Mouse (Mus musculus): ENCODE measurements at regions not wholly inside any gene's neighbourhood (a gene's known extent, or its start where the extent isn't known, plus 50 kb on each side); places are given as distances from the start of the nearest gene placed in this dataset.

DNA sequence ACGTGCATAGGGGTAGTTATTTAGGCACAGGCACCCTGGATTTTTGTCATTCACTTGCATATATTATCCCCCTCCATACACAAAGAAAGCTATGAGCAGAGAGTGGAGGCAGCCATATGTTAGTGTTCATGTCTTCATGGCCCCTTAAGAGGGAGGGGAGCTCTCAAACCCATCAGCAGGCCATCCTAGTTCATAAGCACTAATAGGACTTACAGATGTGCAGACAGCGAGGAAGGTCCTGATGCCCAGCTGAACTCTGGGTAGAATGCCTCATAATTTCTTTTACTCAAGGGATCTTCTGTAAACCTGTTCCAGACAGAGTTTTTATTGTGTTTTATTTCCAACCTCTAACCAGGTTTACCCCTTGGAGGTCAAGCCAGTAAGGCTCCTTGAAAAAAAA is 356.3 kb upstream of the Ubash3b start:
- no peak for DNase-seq (ENCODE audit: extremely low spot score in 1 of 2, low spot score in 1 of 2)

DNA sequence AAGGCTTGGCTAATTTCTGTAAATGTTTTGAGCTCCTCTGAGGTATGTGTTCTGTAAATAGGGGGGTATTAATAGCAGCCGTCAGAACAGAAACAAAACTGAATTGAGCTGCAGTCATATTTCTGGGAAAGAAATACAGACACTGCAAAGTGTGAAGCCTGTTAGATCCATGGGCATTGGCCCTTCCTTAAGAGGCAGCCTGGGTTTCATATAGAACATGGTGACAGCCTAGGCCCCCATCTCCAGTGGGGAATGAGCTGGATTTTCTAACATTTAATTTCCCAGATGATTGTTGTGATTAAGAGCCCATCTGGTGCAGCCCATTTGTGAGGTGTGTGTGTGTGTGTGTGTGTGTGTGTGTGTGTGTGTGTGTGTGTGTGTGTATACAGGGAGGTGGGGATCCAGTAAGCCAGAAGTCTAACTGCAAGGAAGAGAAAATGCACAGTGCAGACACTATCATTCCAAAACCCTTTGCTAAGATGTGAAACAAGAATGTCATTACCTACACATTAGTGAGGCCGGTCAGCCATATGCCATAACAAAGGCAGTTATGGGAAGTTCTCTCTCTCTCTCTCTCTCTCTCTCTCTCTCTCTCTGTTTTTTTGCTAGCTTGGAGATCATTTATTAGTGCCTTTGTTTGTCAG is 355.7 kb upstream of the Ubash3b start:
- no peak for DNase-seq (ENCODE audit: extremely low spot score in 1 of 2, low spot score in 1 of 2)

DNA sequence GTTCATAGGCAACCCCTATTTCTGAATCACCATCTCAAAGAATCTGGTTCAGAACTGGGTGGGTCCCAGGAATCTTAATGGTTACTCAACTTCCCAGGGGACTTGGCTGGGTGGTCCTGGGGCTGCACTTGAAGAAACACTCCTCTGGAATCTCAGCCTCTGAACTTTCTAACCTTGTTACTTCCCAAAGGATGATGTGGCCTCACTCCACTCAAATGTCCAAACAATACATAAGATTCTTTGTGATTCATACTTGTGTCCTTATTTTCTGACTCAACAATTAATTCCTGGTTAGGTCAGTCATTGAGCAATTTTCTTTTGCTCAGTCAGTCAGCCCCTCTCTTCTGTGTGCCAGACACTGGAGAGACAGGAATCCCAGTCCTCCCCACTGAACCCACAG is 353.7 kb upstream of the Ubash3b start:
- DNase-seq (ENCODE audit: extremely low spot score in 1 of 2, low spot score in 1 of 2): no peak

DNA sequence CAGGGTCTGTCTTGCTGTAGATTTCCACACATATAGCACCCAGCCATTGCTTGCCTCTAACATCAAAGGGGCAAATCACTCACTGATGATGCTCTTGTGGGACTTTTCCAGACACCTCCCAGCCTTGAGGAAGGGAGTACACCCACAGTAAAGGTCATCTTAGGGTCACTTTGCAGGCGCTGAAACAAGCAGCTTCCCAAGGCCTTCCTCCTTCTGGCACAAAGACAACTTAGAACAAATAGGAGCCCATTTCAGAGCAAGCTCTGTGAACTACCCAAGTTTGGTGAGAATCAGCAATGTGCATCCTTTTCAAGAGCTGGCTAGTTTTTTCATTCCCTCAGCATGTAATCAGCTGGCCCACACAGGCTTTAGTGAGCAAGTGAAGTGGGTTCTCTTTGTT is 352.2 kb upstream of the Ubash3b start:
- no peak for DNase-seq (ENCODE audit: extremely low spot score in 1 of 2, low spot score in 1 of 2)

DNA sequence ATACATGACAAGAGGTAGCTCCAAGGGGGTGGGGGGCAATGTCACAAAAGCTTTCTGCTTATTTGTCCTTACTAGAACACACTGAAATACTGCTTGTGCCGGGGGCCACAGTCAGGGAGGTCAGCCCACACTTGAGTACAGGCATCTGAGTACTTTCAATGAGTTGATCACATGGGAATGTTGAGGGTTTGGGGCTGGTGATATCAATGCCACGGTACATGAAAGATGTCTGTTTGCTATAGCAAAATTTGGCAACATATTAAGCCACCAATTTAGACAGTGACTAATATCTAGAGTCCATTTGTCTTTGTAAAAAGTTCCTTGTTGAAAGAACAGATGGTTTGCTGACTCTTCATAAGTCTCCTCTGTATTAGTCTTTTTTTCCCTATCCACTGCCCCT is 348.1 kb upstream of the Ubash3b start:
- no peak for DNase-seq (ENCODE audit: extremely low spot score in 1 of 2, low spot score in 1 of 2)

DNA sequence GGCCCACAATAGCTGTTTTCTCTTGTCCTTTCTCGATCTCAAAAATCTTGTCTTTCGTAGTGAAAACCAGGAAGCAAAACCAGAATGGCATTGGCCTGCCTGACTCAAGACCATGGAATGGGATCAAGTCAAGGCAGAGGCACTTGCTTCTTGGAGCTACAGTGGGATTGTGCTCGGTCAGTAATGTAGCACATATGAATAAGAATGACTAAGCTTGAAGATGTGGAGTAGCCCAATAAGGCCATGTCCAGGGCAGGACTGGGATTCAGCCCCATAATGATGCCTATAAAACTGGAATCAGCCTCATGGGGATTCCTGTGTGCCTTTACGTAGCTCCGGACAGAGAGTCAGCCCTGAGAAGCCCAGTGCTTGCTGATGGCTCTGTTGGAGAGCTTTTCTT is 347.2 kb upstream of the Ubash3b start:
- no peak for DNase-seq (ENCODE audit: extremely low spot score in 1 of 2, low spot score in 1 of 2)

DNA sequence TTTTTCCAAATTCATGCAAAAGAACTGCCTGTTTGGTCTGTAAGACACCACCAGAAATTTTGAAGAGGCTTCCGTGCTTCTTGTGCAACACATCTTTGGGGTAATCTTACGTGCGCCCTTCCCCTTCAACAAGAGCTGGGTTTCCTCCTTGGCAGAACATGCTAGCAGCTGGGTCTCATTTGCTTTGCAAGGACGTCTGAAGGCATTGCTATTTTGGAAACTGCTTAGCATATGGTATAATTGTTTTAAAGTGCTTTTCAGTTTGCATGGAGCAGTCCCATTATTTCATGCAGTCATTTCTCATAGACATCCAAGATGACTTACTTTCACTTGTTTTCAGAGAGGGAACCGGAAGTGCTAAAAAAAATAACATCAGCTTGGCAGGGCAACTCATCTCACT is 336.8 kb upstream of the Ubash3b start:
- DNase-seq (ENCODE audit: extremely low spot score in 1 of 2, low spot score in 1 of 2): peak; percentile 32 to 71

DNA sequence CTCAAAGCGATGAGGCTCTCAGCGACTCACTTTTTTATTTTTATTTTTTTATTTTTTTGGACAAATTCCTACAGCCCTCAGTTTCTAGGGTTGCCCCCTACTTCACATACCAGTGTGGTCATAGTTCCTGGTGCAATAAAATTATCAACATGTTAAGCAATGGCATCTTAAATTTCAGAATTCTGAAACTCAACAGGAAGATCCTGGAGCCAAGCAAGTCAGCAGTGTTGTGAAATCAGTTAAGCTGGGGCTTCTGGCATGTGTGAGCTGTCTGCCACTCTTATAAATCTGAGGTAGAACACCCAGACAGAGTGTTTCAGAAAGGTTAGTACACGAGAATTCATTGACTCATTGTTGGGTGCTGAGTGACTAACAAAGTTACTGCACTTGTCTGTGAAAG is 328.6 kb upstream of the Ubash3b start:
- no peak for DNase-seq (ENCODE audit: extremely low spot score in 1 of 2, low spot score in 1 of 2)

DNA sequence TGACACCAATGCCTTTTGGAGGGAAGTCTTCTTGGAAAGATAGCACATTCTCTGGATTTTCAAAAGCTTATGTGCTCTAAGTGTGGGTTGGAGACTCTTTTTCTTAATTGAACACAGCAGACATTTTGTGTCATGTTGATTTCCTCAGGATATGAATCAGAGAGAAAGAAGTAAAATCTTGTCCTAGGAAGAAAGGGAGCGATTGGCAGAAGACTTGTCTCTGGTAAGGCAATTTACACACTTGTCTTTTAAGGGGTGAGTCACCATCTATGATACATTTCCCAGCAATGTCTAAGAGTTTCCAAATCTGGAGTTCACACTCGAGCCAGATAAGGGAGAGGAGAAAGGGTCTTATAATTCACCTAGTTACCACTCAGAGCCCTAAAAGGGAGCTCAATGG is 326.5 kb upstream of the Ubash3b start:
- DNase-seq (ENCODE audit: extremely low spot score in 1 of 2, low spot score in 1 of 2): no peak

DNA sequence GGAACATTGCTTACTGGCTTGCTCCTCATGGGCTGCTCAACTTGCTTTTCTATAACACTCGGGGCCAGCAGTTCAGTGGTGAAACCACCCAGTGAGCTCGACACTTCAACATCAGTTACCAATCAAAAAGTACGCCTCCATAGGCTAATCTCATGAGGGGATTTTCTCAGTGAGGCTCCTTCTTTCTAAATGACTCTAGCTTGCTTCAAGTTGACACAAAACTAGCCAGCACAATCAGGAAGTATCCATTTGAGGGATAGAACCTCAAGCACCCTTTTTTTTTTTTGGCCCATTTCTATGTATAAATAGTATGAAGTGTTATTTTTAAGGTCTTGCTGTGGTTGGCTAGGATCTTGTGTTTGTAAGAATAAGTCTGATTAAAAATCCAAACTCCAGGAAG is 321.7 kb upstream of the Ubash3b start:
- no peak for DNase-seq (ENCODE audit: extremely low spot score in 1 of 2, low spot score in 1 of 2)

DNA sequence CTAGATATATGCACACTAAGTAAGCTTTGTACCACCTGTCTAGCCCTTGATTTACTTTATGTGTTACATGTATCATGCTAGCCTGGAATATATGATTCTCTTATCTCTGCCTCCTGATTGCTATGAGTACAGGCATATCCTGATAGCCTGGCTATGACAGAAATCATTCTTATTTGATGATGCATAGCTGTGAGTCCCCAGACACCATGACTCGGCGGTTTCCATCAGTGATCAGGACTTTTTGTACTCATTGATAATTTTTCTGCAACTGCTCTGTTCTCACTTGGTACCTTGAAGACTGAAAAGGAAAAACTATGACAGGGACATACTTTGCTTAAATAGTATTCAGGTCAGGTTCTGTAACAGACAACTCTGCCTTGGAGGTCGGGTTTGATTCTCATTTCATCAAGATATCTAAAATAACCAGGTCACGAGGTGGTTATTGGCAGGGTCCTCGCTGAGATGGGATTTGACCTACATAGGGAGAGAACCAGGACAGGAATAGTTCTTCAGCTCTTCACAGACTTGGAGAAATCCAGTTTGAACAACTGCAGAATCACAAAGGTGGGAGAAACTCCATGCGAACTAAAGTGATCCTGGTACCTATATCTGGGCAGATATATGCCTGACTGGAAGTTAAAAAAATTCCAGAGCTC is 320.2 kb upstream of the Ubash3b start:
- no peak for DNase-seq (ENCODE audit: extremely low spot score in 1 of 2, low spot score in 1 of 2)

DNA sequence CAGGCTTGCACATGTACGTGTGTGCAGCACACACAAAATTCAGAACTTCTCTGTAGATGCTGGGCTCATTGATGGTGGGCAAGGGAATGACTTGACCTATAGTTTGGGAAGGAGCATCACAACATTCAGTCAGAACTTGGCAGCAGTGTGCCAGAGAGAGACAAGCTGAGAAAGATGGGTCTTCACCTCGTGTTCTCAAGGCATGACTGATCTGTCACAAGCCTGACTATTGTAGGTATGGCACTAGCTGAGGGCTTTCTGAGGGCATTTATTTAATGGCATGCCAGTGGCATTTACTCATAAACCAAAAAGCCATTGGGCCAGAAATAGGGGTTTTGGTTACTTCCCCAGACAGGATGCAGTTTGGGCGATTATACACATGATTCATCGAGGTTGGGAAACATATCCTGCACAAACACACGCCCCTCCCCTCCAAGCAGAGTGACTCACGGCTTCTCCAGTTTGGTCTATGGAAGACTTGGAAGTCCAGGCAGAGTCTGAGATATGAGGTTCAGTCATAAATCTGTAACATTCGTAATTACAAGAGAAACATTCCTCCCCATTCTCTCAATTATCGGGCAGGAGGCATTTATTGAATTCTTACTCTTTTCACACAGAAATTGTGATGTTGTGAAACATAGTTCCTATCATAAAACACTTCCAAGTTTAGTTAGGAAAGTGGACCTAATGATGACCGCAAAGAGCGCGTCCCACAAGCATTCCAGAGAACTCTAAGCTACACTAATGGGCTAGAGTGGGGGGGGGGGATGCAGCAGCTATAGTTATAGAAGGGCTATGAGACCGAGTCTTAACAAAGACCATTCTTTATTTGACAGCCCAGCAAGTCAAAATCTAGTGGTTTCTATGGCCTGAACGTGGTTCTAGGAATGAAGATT is 318.6 kb upstream of the Ubash3b start:
- no peak for DNase-seq (ENCODE audit: extremely low spot score in 1 of 2, low spot score in 1 of 2)

DNA sequence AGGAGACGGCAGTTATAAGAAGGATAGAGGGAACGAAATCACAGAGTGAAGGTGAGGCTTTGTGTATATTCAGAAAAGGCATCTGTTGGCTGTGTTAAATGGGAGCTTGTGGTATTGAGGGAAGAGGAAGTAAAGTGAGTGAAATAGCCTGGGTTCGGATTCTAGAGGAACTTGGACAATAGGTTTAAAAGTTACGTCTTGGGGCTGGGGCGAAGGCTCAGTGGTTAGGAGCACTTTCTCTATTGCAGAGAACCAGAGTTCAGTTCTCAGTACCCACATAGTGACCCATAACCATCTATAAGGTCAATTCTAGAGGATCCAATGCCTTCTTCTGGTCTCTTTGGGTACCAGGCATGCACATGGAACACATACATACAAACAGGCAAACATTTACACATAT is 317.6 kb upstream of the Ubash3b start:
- no peak for DNase-seq (ENCODE audit: extremely low spot score in 1 of 2, low spot score in 1 of 2)

DNA sequence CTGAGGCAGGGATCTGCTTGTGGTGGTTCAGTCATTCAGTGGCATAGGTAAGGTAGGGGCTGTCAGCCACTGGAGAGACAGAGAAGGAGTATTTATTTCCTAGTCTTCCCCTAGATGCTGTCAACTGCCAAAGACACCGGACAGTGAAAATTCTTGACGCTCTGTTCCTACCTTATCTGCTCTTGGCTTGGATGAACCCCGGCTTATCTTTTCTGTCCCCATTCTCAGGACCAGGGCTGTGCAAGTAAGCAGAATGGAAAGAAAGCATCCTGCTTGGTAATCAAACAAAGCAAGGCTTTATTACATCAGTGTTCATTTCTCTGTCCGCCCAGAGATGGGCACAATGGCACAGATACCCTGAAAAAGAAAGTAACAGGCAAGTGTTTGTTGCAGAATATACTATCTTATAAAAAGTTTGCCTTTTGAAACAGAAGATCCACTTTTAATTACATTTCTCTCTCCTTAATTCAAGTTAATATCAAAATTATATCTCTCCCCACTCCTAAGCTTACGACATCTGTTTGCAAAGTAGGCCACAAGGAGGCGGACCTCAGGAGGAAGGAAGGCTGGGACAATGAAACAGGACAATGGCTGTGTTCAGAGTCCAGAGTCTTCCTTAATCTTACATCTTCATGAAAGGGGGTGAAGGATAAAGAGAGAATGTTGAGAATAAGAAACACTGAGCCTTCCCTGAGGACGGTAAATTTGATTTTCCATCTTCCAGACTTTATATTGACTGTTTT is 316.8 kb upstream of the Ubash3b start:
- DNase-seq (ENCODE audit: extremely low spot score in 1 of 2, low spot score in 1 of 2): no peak

DNA sequence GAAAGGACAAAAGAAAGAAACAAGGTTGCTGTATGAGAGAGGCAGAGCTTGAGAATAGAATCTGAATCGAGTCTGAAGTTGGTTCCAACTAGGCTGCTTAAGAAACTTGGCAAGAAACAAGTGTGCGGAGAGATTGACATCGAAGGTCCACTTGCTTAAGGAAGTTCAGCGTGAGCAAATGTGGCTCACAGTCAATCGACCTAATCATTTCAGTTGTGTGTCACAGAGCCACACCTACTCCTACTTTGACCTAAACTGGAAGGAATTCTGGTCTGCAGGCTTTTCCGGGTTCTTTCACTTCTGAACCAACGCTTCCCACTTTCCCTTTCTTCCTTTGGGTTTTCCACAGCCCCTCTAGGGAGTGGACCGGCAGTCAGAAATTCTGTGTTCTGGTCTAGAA is 313.8 kb upstream of the Ubash3b start:
- no peak for DNase-seq (ENCODE audit: extremely low spot score in 1 of 2, low spot score in 1 of 2)

DNA sequence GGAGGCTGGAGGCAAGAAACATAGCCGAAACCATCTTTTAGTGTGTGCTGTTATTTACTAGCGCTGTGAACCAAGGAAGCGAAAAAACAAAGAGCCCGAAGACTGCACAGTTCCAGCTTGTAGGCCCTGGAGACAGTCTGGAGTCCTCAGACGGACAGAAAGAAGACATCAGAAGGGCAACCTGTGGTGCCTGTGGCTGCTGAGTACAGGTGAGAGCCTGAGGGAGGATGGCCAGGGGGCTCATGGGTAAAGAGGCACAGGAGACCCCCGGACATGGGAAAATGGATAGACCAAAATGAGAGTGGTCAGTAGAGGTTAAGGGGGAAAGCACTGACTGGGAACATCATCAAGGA is 313.4 kb upstream of the Ubash3b start:
- DNase-seq (ENCODE audit: extremely low spot score in 1 of 2, low spot score in 1 of 2): no peak

DNA sequence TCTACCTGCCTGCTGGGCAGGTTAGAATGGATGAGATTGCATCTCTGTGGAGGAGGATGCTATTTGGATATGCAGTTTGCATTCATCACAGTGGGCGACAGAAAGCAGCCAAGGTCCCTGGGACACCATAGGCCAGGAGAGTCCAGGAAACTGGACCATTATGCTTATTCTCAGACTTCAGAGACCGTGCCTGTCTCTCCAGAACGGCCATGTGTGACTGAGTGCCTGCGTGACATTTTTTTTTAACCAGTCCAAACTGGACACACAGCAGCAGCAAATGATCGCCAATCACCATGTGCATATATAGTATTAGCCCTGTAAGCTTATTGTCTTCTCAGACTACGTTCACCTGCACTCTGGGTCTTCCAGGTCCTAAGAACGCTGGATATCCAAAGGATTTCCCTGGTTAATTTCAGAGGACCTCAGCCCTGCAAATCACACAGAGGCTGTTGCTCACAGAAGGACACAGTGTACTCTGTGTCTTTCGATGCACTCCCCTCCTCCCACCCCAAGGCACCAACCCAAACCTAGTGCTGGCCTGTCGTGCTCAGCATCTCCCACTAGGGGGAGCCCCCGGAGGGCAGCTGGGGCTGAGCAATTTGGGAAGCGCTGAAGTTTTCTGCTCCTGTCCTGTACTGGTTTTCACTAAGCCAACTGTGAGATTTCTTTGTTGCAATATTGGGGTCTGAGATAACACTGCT is 312.9 kb upstream of the Ubash3b start:
- peak; percentile 75 to 96 for DNase-seq (ENCODE audit: extremely low spot score in 1 of 2, low spot score in 1 of 2)

DNA sequence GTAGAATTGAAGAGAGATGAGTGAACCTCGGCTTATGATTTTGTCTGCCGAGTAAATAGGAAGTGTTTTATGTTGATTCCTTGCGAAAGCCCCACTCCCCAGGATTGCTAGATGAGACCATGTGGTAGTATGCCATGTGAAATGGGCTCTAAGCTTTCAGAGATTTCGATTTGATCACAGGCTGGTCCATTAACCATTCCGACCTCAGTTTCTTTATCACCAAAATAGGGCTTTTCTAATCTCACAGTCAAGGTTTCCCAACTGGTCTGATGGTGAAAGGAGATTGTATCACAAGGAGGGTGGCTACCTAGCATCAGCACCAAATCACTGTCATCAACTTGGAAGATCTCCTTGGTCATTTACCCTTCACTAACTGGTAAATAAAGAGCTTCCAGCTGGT is 312.0 kb upstream of the Ubash3b start:
- no peak for DNase-seq (ENCODE audit: extremely low spot score in 1 of 2, low spot score in 1 of 2)

DNA sequence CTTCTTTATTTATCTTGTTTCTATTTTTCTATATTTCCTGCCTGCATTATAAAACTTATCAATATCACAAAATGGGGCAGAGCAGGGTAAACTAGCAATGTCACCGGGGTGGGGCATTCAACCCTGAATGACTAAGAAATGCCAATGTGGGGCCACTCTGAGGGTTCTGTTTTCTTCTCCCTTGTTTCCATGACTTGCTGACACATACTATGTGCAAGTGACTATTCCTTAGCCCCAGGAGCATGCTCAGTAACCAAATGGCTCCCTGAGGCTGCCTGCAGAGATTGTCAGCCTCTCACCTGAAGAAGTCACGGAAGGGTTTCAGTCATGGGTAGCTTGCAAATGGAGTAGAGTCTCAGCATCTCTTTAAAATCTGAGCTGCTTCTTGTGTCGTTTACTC is 309.8 kb upstream of the Ubash3b start:
- no peak for DNase-seq (ENCODE audit: extremely low spot score in 1 of 2, low spot score in 1 of 2)

DNA sequence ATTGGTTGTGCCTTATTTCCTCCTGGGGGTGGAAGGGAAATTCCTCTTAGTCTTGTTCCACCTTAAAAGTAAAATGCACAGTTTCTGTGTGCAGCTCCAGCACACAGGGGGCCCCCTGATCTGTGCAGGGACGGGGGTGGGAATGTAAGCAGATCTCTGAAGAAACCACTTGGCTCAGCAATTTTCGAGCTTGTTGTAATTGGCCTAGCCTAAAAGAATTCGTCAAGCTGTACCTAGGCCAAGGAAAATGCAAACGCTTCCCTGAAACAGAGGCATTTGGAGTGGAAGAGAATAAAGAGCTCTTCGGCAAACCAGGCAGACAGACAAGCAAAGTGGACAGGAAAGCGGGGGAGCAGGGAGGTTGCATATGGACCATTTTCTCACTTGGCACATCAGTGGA is 308.5 kb upstream of the Ubash3b start:
- DNase-seq (ENCODE audit: extremely low spot score in 1 of 2, low spot score in 1 of 2): no peak

DNA sequence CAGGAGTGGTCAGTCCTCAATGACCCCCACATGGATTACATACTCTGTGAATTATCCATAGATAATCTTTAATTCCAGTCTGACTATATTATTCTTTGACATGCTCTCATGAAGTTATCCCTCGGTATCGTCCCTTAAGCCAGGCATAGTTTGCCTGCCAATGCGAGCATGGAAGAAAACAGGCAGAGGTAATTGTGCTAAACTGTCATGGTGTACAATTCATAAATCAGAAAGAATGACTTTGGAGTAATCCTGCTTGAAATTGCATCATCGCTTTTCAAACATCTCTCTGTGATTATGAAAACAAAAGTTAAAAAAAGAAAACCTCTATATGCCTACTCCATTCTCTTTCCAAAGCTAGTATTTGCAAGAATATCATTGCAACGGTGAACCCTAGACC is 307.9 kb upstream of the Ubash3b start:
- no peak for DNase-seq (ENCODE audit: extremely low spot score in 1 of 2, low spot score in 1 of 2)

Data from frontal cortex, adult 2 months (tissue).